Mouse (Mus musculus): Measurements from ENCODE around the gene Gmppb. TPM values are rescaled to one million over a fixed set of nuclear protein-coding genes. Genes with fewer than 3 reads are reported as not detected.

The Gmppb gene
- polyA plus RNA-seq, 2 experiments, result 12.9 to 15.5 TPM

DNA sequence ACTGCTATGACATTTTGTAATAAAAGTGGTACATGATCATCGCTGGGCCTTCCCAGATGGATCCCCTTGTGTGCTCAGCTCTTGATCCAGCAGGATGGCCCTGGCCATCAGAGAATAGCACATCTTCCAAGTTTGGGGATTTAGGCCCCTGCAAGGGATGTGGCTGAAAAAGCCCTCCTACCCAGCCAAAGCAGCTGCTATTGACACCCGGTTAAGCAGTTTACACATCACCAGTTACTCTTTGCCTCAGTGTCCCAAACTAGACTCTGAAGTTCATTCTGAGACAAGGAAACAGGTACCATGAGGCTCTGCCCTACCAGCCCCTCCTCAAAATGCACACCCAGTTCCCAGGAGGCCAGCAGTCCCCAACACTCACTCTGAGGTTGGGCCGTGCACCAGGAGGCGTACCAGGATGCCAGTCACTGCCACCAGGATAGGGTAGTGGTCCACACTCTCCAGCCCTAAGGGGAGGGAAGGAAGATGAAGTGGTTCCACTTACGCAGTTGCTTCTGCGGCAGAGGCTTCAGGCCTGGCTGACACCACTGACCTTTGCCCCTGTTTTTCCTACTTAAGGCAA is 6.7 kb downstream of the Gmppb start:
- peaks cover 0 to 6% of the 10 kb centered on the region in 2 experiments; a peak in 2 of 4 replicates for H3K4me1 ChIP-seq (replicated peaks; ENCODE audit: control insufficient read depth in 2 of 2, insufficient read depth in 2 of 2, low read length in 1 of 2)

GRCm38 (mm10) chr9:108056361-108057261 is 7.6 kb downstream of the Gmppb start:
- TF ChIP-seq CTCF (IDR thresholded peaks at IDR 0.05; ENCODE audit: low read depth) (no peak), EP300 (IDR thresholded peaks at IDR 0.05; ENCODE audit: low read depth) (no peak)
- Histone ChIP-seq H3K4me1 (replicated peaks; ENCODE audit: control insufficient read depth in 2 of 2, insufficient read depth in 2 of 2, low read length in 1 of 2) (peaks cover 0 to 6% of the 10 kb centered on the region in 2 experiments; a peak in 2 of 4 replicates), H3K36me3 (replicated peaks; ENCODE audit: control insufficient read depth, insufficient read depth, low read depth) (peaks cover 93% of the 10 kb centered on the region), H3K27ac (no peak overlapping the region), H3K9ac (replicated peaks) (no peak overlapping the region), H3K4me3 (ENCODE audit: insufficient read depth in 1 of 2, low read depth in 2 of 2, low read length in 2 of 2) (no peak overlapping the region), H3K27me3 (ENCODE audit: control insufficient read depth, insufficient read depth, low read length) (no peaks in the 10 kb centered on the region), H3K4me2 (ENCODE audit: low read depth) (no peak overlapping the region), H3K9me3 (ENCODE audit: control insufficient read depth, low read length) (no peaks in the 10 kb centered on the region)
- DNase-seq (ENCODE audit: low read depth in 3 of 3, low spot score in 3 of 3), result no peak
- WGBS (ENCODE audit: insufficient replicate concordance), result 87% methylated on average over 28 of the region's 28 CpGs
- ATAC-seq (ENCODE audit: insufficient read depth), result no peak

More for the DNA sequence above, 6.7 kb downstream of the Gmppb start:
- no peak overlapping the region for H3K9ac ChIP-seq (replicated peaks)
- ATAC-seq (ENCODE audit: insufficient read depth), result no peak
- TF ChIP-seq EP300 (IDR thresholded peaks at IDR 0.05; ENCODE audit: low read depth), result no peak
- TF ChIP-seq CTCF (IDR thresholded peaks at IDR 0.05; ENCODE audit: low read depth), result no peak
- H3K27me3 ChIP-seq (ENCODE audit: control insufficient read depth, insufficient read depth, low read length), result no peaks in the 10 kb centered on the region
- DNase-seq (ENCODE audit: low read depth in 3 of 3, low spot score in 3 of 3), result no peak
- no peak overlapping the region for H3K4me3 ChIP-seq (ENCODE audit: insufficient read depth in 1 of 2, low read depth in 2 of 2, low read length in 2 of 2)
- H3K27ac ChIP-seq, result no peak overlapping the region
- peaks cover 93% of the 10 kb centered on the region for H3K36me3 ChIP-seq (replicated peaks; ENCODE audit: control insufficient read depth, insufficient read depth, low read depth)
- no peaks in the 10 kb centered on the region for H3K9me3 ChIP-seq (ENCODE audit: control insufficient read depth, low read length)
- WGBS (ENCODE audit: insufficient replicate concordance), result 94% methylated on average over 6 of the region's 6 CpGs
- no peak overlapping the region for H3K4me2 ChIP-seq (ENCODE audit: low read depth)

- TF ChIP-seq EP300 (IDR thresholded peaks at IDR 0.05; ENCODE audit: low read depth), result no peak
- TF ChIP-seq CTCF (IDR thresholded peaks at IDR 0.05; ENCODE audit: low read depth), result no peak
- Histone ChIP-seq H3K27ac (no peak overlapping the region), H3K4me1 (replicated peaks; ENCODE audit: control insufficient read depth in 2 of 2, insufficient read depth in 2 of 2, low read length in 1 of 2) (peaks cover 0 to 6% of the 10 kb centered on the region in 2 experiments; a peak in 2 of 4 replicates), H3K9me3 (ENCODE audit: control insufficient read depth, low read length) (no peaks in the 10 kb centered on the region), H3K4me2 (ENCODE audit: low read depth) (no peak overlapping the region), H3K4me3 (ENCODE audit: insufficient read depth in 1 of 2, low read depth in 2 of 2, low read length in 2 of 2) (no peak overlapping the region), H3K9ac (replicated peaks) (no peak overlapping the region), H3K27me3 (ENCODE audit: control insufficient read depth, insufficient read depth, low read length) (no peaks in the 10 kb centered on the region), H3K36me3 (replicated peaks; ENCODE audit: control insufficient read depth, insufficient read depth, low read depth) (peaks cover 93% of the 10 kb centered on the region)
- ATAC-seq (ENCODE audit: insufficient read depth) (no peak), DNase-seq (ENCODE audit: low read depth in 3 of 3, low spot score in 3 of 3) (no peak)
- WGBS (ENCODE audit: insufficient replicate concordance), result 89% methylated on average over 5 of the region's 5 CpGs
Observed at GRCm38 (mm10) chr9:108057262-108057562, 8.2 kb downstream of the Gmppb start.

- Histone ChIP-seq H3K27me3 (ENCODE audit: control insufficient read depth, insufficient read depth, low read length) (no peaks in the 10 kb centered on the region), H3K4me3 (ENCODE audit: insufficient read depth in 1 of 2, low read depth in 2 of 2, low read length in 2 of 2) (no peak overlapping the region), H3K36me3 (replicated peaks; ENCODE audit: control insufficient read depth, insufficient read depth, low read depth) (peaks cover 98% of the 10 kb centered on the region), H3K4me2 (ENCODE audit: low read depth) (no peak overlapping the region), H3K9me3 (ENCODE audit: control insufficient read depth, low read length) (no peaks in the 10 kb centered on the region), H3K9ac (replicated peaks) (no peak overlapping the region), H3K27ac (no peak overlapping the region), H3K4me1 (replicated peaks; ENCODE audit: control insufficient read depth in 2 of 2, insufficient read depth in 2 of 2, low read length in 1 of 2) (peaks cover 0 to 1% of the 10 kb centered on the region in 2 experiments; a peak in 2 of 4 replicates)
- WGBS (ENCODE audit: insufficient replicate concordance), result 92% methylated on average over 9 of the region's 9 CpGs
- TF ChIP-seq EP300 (IDR thresholded peaks at IDR 0.05; ENCODE audit: low read depth) (no peak), CTCF (IDR thresholded peaks at IDR 0.05; ENCODE audit: low read depth) (no peak)
- DNase-seq (ENCODE audit: low read depth in 3 of 3, low spot score in 3 of 3), result no peak
- no peak for ATAC-seq (ENCODE audit: insufficient read depth)
Observed at GRCm38 (mm10) chr9:108058291-108058690, 9.2 kb downstream of the Gmppb start.

DNA sequence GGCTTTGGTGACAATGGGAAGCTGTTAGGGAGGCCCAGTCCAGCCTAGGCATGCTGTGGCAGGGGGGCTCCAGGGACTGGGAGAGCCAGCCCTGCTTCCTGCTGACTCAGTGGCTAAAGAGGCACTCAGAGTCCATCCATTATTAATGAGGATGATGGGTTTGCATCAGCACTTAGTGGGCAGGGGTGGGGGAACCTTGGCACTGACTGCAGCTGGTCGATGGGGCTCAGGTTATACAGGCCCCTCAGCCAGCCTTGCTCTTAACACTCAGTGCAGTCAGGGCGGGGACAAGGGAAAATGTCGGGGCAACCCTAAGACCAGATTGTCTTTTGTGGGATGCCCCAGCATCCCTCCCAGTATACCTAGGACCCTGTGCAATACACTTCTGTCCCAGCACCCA is 13.1 kb downstream of the Gmppb start:
- Histone ChIP-seq H3K27ac (no peak overlapping the region), H3K9me3 (ENCODE audit: control insufficient read depth, low read length) (no peaks in the 10 kb centered on the region), H3K9ac (replicated peaks) (no peak overlapping the region), H3K4me2 (ENCODE audit: low read depth) (no peak overlapping the region), H3K36me3 (replicated peaks; ENCODE audit: control insufficient read depth, insufficient read depth, low read depth) (peaks cover 99% of the 10 kb centered on the region), H3K4me1 (replicated peaks; ENCODE audit: control insufficient read depth in 2 of 2, insufficient read depth in 2 of 2, low read length in 1 of 2) (no peaks in the 10 kb centered on the region), H3K4me3 (ENCODE audit: insufficient read depth in 1 of 2, low read depth in 2 of 2, low read length in 2 of 2) (no peak overlapping the region), H3K27me3 (ENCODE audit: control insufficient read depth, insufficient read depth, low read length) (no peaks in the 10 kb centered on the region)
- ATAC-seq (ENCODE audit: insufficient read depth) (no peak), DNase-seq (ENCODE audit: low read depth in 3 of 3, low spot score in 3 of 3) (no peak)
- WGBS (ENCODE audit: insufficient replicate concordance), result 81% methylated on average over 3 of the region's 3 CpGs
- TF ChIP-seq EP300 (IDR thresholded peaks at IDR 0.05; ENCODE audit: low read depth) (no peak), CTCF (IDR thresholded peaks at IDR 0.05; ENCODE audit: low read depth) (no peak)

Data from liver, embryonic 14.5 days (tissue).